Mouse (Mus musculus): ENCODE data around the gene Ttc39a. TPM values are rescaled to one million over a fixed set of nuclear protein-coding genes. Genes with fewer than 3 reads are reported as not detected.

Gene Ttc39a
- total and polyA plus RNA-seq, 2 experiments from 2014 or later: 3.4 to 4.2 TPM

- Histone ChIP-seq H3K36me3 (replicated peaks; ENCODE audit: control insufficient read depth, insufficient read depth, low read length) (0 out of 2 replicates have a peak, but pooled peaks cover 8% of the 10 kb centered on the region), H3K4me1 (ENCODE audit: control insufficient read depth, insufficient read depth) (peaks cover 13% of the 10 kb centered on the region), H3K9ac (replicated peaks; ENCODE audit: low read depth, low read length) (peak overlapping the region; percentile 99), H3K9me3 (replicated peaks; ENCODE audit: control insufficient read depth, low read length) (no peaks in the 10 kb centered on the region), H3K4me3 (ENCODE audit: low read depth, low read length) (peak overlapping the region; percentile 99), H3K4me2 (ENCODE audit: low read depth, low read length) (peak overlapping the region; percentile 85), H3K27ac (ENCODE audit: low read depth) (peak overlapping the region; percentile 94; the same call in 1 of the 2 replicates), H3K27me3 (ENCODE audit: control insufficient read depth, insufficient read depth, low read length) (no peaks in the 10 kb centered on the region)
- TF ChIP-seq EP300 (IDR thresholded peaks at IDR 0.05; ENCODE audit: low read depth): no peak
- TF ChIP-seq CTCF (IDR thresholded peaks at IDR 0.05; ENCODE audit: low read depth): no peak
- ATAC-seq (ENCODE audit: insufficient read depth, low read depth): no peak
- DNase-seq (ENCODE audit: low spot score): no peak
- WGBS: 30% methylated on average over 2 of the region's 2 CpGs
Measured at GRCm38 (mm10) chr4:109475078-109475477, 68.7 kb downstream of the Ttc39a start.

- H3K9ac ChIP-seq (replicated peaks; ENCODE audit: low read depth, low read length): peak overlapping the region; percentile 99
- H3K4me1 ChIP-seq (ENCODE audit: control insufficient read depth, insufficient read depth): peaks cover 13% of the 10 kb centered on the region
- H3K9me3 ChIP-seq (replicated peaks; ENCODE audit: control insufficient read depth, low read length): no peaks in the 10 kb centered on the region
- peak overlapping the region; percentile 99 for H3K4me3 ChIP-seq (ENCODE audit: low read depth, low read length)
- peak overlapping the region; percentile 94 for H3K27ac ChIP-seq (ENCODE audit: low read depth)
- H3K36me3 ChIP-seq (replicated peaks; ENCODE audit: control insufficient read depth, insufficient read depth, low read length): 0 out of 2 replicates have a peak, but pooled peaks cover 8% of the 10 kb centered on the region
- peak; percentile 48 for DNase-seq (ENCODE audit: low spot score)
- WGBS: under 1% methylated on average over 57 of the region's 68 CpGs
- TF ChIP-seq CTCF (IDR thresholded peaks at IDR 0.05; ENCODE audit: low read depth): no peak
- TF ChIP-seq EP300 (IDR thresholded peaks at IDR 0.05; ENCODE audit: low read depth): no peak
- ATAC-seq (ENCODE audit: insufficient read depth, low read depth): peak; percentile 76
- H3K4me2 ChIP-seq (ENCODE audit: low read depth, low read length): peak overlapping the region; percentile 85
- H3K27me3 ChIP-seq (ENCODE audit: control insufficient read depth, insufficient read depth, low read length): no peaks in the 10 kb centered on the region
Measured at GRCm38 (mm10) chr4:109475577-109476553, 69.4 kb downstream of the Ttc39a start.

GRCm38 (mm10) chr4:109476554-109477014 is 70.2 kb downstream of the Ttc39a start:
- ATAC-seq (ENCODE audit: insufficient read depth, low read depth): peak; percentile 99
- H3K27me3 ChIP-seq (ENCODE audit: control insufficient read depth, insufficient read depth, low read length): no peaks in the 10 kb centered on the region

GRCm38 (mm10) chr4:109477454-109477853 is 71.0 kb downstream of the Ttc39a start:
- DNase-seq (ENCODE audit: low spot score) (no peak), ATAC-seq (ENCODE audit: insufficient read depth, low read depth) (no peak)
- peaks cover 13% of the 10 kb centered on the region for H3K4me1 ChIP-seq (ENCODE audit: control insufficient read depth, insufficient read depth)
- 85% methylated on average over 3 of the region's 3 CpGs for WGBS
- no peak overlapping the region for H3K27ac ChIP-seq (ENCODE audit: low read depth)
- no peaks in the 10 kb centered on the region for H3K9me3 ChIP-seq (replicated peaks; ENCODE audit: control insufficient read depth, low read length)
- no peak overlapping the region for H3K4me2 ChIP-seq (ENCODE audit: low read depth, low read length)
- no peak overlapping the region for H3K9ac ChIP-seq (replicated peaks; ENCODE audit: low read depth, low read length)
- H3K27me3 ChIP-seq (ENCODE audit: control insufficient read depth, insufficient read depth, low read length): no peaks in the 10 kb centered on the region
- H3K36me3 ChIP-seq (replicated peaks; ENCODE audit: control insufficient read depth, insufficient read depth, low read length): 0 out of 2 replicates have a peak, but pooled peaks cover 3% of the 10 kb centered on the region
- no peak overlapping the region for H3K4me3 ChIP-seq (ENCODE audit: low read depth, low read length)
- TF ChIP-seq CTCF (IDR thresholded peaks at IDR 0.05; ENCODE audit: low read depth) (no peak), EP300 (IDR thresholded peaks at IDR 0.05; ENCODE audit: low read depth) (no peak)

More at GRCm38 (mm10) chr4:109476554-109477014, 70.2 kb downstream of the Ttc39a start:
- Histone ChIP-seq H3K4me3 (ENCODE audit: low read depth, low read length) (peak overlapping the region; percentile 99), H3K4me1 (ENCODE audit: control insufficient read depth, insufficient read depth) (peaks cover 13% of the 10 kb centered on the region), H3K27ac (ENCODE audit: low read depth) (peak overlapping the region; percentile 94), H3K4me2 (ENCODE audit: low read depth, low read length) (peak overlapping the region; percentile 85), H3K9me3 (replicated peaks; ENCODE audit: control insufficient read depth, low read length) (no peaks in the 10 kb centered on the region), H3K36me3 (replicated peaks; ENCODE audit: control insufficient read depth, insufficient read depth, low read length) (0 out of 2 replicates have a peak, but pooled peaks cover 8% of the 10 kb centered on the region), H3K9ac (replicated peaks; ENCODE audit: low read depth, low read length) (peak overlapping the region; percentile 99)
- TF ChIP-seq EP300 (IDR thresholded peaks at IDR 0.05; ENCODE audit: low read depth) (no peak), CTCF (IDR thresholded peaks at IDR 0.05; ENCODE audit: low read depth) (0 out of 2 replicates have a peak, but pooled peaks have one; percentile 15)
- WGBS: 0% methylated on average over 38 of the region's 39 CpGs
- peak; percentile 92 for DNase-seq (ENCODE audit: low spot score)

- Histone ChIP-seq H3K4me1 (ENCODE audit: control insufficient read depth, insufficient read depth) (no peaks in the 10 kb centered on the region), H3K27ac (ENCODE audit: low read depth) (no peak overlapping the region), H3K36me3 (replicated peaks; ENCODE audit: control insufficient read depth, insufficient read depth, low read length) (no peaks in the 10 kb centered on the region), H3K9ac (replicated peaks; ENCODE audit: low read depth, low read length) (no peak overlapping the region), H3K4me2 (ENCODE audit: low read depth, low read length) (no peak overlapping the region), H3K9me3 (replicated peaks; ENCODE audit: control insufficient read depth, low read length) (no peaks in the 10 kb centered on the region), H3K27me3 (ENCODE audit: control insufficient read depth, insufficient read depth, low read length) (no peaks in the 10 kb centered on the region), H3K4me3 (ENCODE audit: low read depth, low read length) (no peak overlapping the region)
- DNase-seq (ENCODE audit: low spot score) (no peak), ATAC-seq (ENCODE audit: insufficient read depth, low read depth) (no peak)
- 76% methylated on average over 2 of the region's 2 CpGs for WGBS
- no peak for TF ChIP-seq EP300 (IDR thresholded peaks at IDR 0.05; ENCODE audit: low read depth)
- TF ChIP-seq CTCF (IDR thresholded peaks at IDR 0.05; ENCODE audit: low read depth): no peak
Measured at GRCm38 (mm10) chr4:109481424-109481823, 75.0 kb downstream of the Ttc39a start.

All from heart, postnatal 0 days (tissue).